Mouse (Mus musculus): ENCODE data around the gene Etv3.

- TF ChIP-seq POLR2A (IDR thresholded peaks at IDR 0.05; ENCODE audit: low read depth, low read length) = no peak
- TF ChIP-seq MXI1 (IDR thresholded peaks at IDR 0.05; ENCODE audit: low read depth, low read length) = no peak
- TF ChIP-seq CTCF (conservative IDR thresholded peaks at IDR 0.05 in 1 of 2, IDR thresholded peaks at IDR 0.05 in 1 of 2; ENCODE audit: low read depth in 2 of 2, low read length in 2 of 2) = no peak
- TF ChIP-seq MAFK (IDR thresholded peaks at IDR 0.05; ENCODE audit: insufficient replicate concordance, low read length) = no peak
- TF ChIP-seq JUND (conservative IDR thresholded peaks at IDR 0.05; ENCODE audit: low read depth, low read length) = no peak
- TF ChIP-seq CHD1 (IDR thresholded peaks at IDR 0.05; ENCODE audit: low read depth, low read length) = no peak
- no peak for TF ChIP-seq MEF2A (IDR thresholded peaks at IDR 0.05; ENCODE audit: borderline replicate concordance, low read depth, low read length)
- TF ChIP-seq ZMIZ1 (IDR thresholded peaks at IDR 0.05; ENCODE audit: low read depth, low read length) = no peak
- no peak for TF ChIP-seq SIN3A (IDR thresholded peaks at IDR 0.05; ENCODE audit: low read length)
Observed at GRCm38 (mm10) chr3:87545554-87545953, 20.3 kb downstream of the Etv3 start.
